In genomic region chr14:58084240-58084639, GRCm38 (mm10) we compare ENCODE assay signal across 23 mouse cellular contexts. TPM values are rescaled to one million over a fixed set of nuclear protein-coding genes. Genes with fewer than 3 reads are reported as not detected.
A peak's percentile ranks its signal among the peaks of the same experiment; 100 is the strongest.
DNase-seq lines count a peak whose midpoint lies in the region; ATAC-seq and TF ChIP-seq lines count a peak whose summit lies in the region.
"Had no signal": no experiment of that assay in that cellular context is flagged by ENCODE, and none has a peak within 500 bp of the region (broad histone marks: within the 10 kb centered on the region; RNA-seq: fewer than 3 reads in every experiment).

No protein-coding gene starts in this region.

- peak; percentile 36 for DNase-seq in cerebellum, adult 9-10 months
- no peak for DNase-seq in cerebellum, adult 11 months
- DNase-seq in kidney, postnatal 0 days (ENCODE audit: low spot score), result no peak
- no peak for DNase-seq in kidney, adult 18-20 months
- DNase-seq in ZHBTc4 (ENCODE audit: low read depth, low spot score), result peak; percentile 46
- no peak for DNase-seq in embryo, embryonic 10.5 days (ENCODE audit: low spot score)
- DNase-seq: adrenal gland, postnatal 14 days; cerebellum, postnatal 10 days; gastrocnemius, postnatal 14 days; heart, adult 18-20 months; heart, postnatal 14 days; kidney, adult 8-10 months; kidney, postnatal 14 days; lung, postnatal 10 days had no signal

- no peaks in the 10 kb centered on the region for H3K4me1 ChIP-seq in kidney, postnatal 0 days (replicated peaks; ENCODE audit: insufficient read depth, low read length)
- H3K4me1 ChIP-seq in E14TG2a.4 (replicated peaks; ENCODE audit: low read depth, low read length), result peaks cover 18% of the 10 kb centered on the region
- H3K4me1 ChIP-seq in forebrain, embryonic 16.5 days (replicated peaks; ENCODE audit: control insufficient read depth, insufficient read depth, low read length), result no peaks in the 10 kb centered on the region
- H3K4me1 ChIP-seq: forebrain, embryonic 15.5 days; limb, embryonic 13.5 days; liver, embryonic 15.5 days had no signal

- no peaks in the 10 kb centered on the region for H3K9me3 ChIP-seq in kidney, postnatal 0 days (replicated peaks; ENCODE audit: low read length)
- no peaks in the 10 kb centered on the region for H3K9me3 ChIP-seq in E14TG2a.4 (ENCODE audit: low read length)
- H3K9me3 ChIP-seq in forebrain, embryonic 16.5 days (ENCODE audit: control insufficient read depth, low read length), result no peaks in the 10 kb centered on the region
- H3K9me3 ChIP-seq: forebrain, embryonic 15.5 days; heart, embryonic 12.5 days; liver, embryonic 15.5 days had no signal

- TF ChIP-seq CTCF in kidney, postnatal 0 days (IDR thresholded peaks at IDR 0.05; ENCODE audit: low read depth), result peak; percentile 26; the same call in 1 of the 2 replicates
- TF ChIP-seq CTCF in E14TG2a.4 (conservative IDR thresholded peaks at IDR 0.05; ENCODE audit: low read length), result peak; percentile 62

- H3K9ac ChIP-seq in kidney, postnatal 0 days (ENCODE audit: low read depth, low read length), result no peak overlapping the region
- H3K9ac ChIP-seq in forebrain, embryonic 16.5 days (replicated peaks; ENCODE audit: low read depth, low read length), result no peak overlapping the region
- H3K9ac ChIP-seq: forebrain, embryonic 15.5 days; heart, embryonic 12.5 days; limb, embryonic 13.5 days; liver, embryonic 15.5 days had no signal

- no peak overlapping the region for H3K4me3 ChIP-seq in kidney, postnatal 0 days (replicated peaks; ENCODE audit: low read depth, low read length)
- H3K4me3 ChIP-seq in E14TG2a.4 (replicated peaks; ENCODE audit: low read length), result no peak overlapping the region
- no peak overlapping the region for H3K4me3 ChIP-seq in forebrain, embryonic 16.5 days (replicated peaks; ENCODE audit: low read length)
- H3K4me3 ChIP-seq: forebrain, embryonic 15.5 days; heart, embryonic 12.5 days; limb, embryonic 13.5 days; liver, embryonic 15.5 days had no signal

- H3K36me3 ChIP-seq in kidney, postnatal 0 days (ENCODE audit: insufficient read depth, low read length), result no peaks in the 10 kb centered on the region
- no peaks in the 10 kb centered on the region for H3K36me3 ChIP-seq in E14TG2a.4 (ENCODE audit: insufficient read depth, low read length)
- H3K36me3 ChIP-seq in forebrain, embryonic 16.5 days (ENCODE audit: control insufficient read depth, insufficient read depth), result no peaks in the 10 kb centered on the region
- H3K36me3 ChIP-seq: forebrain, embryonic 15.5 days; G1E; limb, embryonic 13.5 days; liver, embryonic 15.5 days had no signal

- whole genome bisulfite sequencing in kidney, postnatal 0 days, result 96% methylated on average over 3 of the region's 3 CpGs
- 96% methylated on average over 3 of the region's 3 CpGs for WGBS in forebrain, embryonic 16.5 days

- H3K27me3 ChIP-seq in kidney, postnatal 0 days (ENCODE audit: insufficient read depth, low read length), result no peaks in the 10 kb centered on the region
- H3K27me3 ChIP-seq in E14TG2a.4 (ENCODE audit: insufficient read depth, low read length), result peaks cover 30% of the 10 kb centered on the region
- H3K27me3 ChIP-seq in forebrain, embryonic 16.5 days (replicated peaks; ENCODE audit: control insufficient read depth, insufficient read depth, low read length), result 0 out of 2 replicates have a peak, but pooled peaks cover 4% of the 10 kb centered on the region
- H3K27me3 ChIP-seq: forebrain, embryonic 15.5 days; heart, embryonic 12.5 days had no signal

- no peak overlapping the region for H3K27ac ChIP-seq in kidney, postnatal 0 days
- no peak overlapping the region for H3K27ac ChIP-seq in forebrain, embryonic 16.5 days (ENCODE audit: low read length)
- H3K27ac ChIP-seq: forebrain, embryonic 15.5 days; hindbrain, postnatal 0 days; limb, embryonic 13.5 days; liver, embryonic 15.5 days had no signal

- H3K4me2 ChIP-seq in kidney, postnatal 0 days (ENCODE audit: low read length), result no peak overlapping the region
- H3K4me2 ChIP-seq in forebrain, embryonic 16.5 days (ENCODE audit: low read length), result no peak overlapping the region
- H3K4me2 ChIP-seq: forebrain, embryonic 15.5 days; heart, embryonic 12.5 days; limb, embryonic 13.5 days; liver, embryonic 15.5 days; midbrain, embryonic 11.5 days had no signal

- ATAC-seq in kidney, postnatal 0 days (replicated peaks; ENCODE audit: low FRiP score, low read depth), result no peak
- no peak for ATAC-seq in forebrain, embryonic 16.5 days
- ATAC-seq: forebrain, embryonic 15.5 days; hindbrain, postnatal 0 days had no signal

RNA-seq across cellular contexts. Expression of gene Fgf9, which starts 13.9 kb away (rescaled TPM):
- 15.3 and 16.3 TPM in 2 replicates for polyA plus RNA-seq in kidney, postnatal 0 days (2015; fragmentation: Nextera tagmentation; extraction: Ambion mirVana)
- 7.4 and 10.1 TPM in 2 replicates for polyA plus RNA-seq in forebrain, embryonic 16.5 days (2015; fragmentation: Nextera tagmentation; extraction: Ambion mirVana)
- polyA plus RNA-seq: G1E had no signal

Comparison
In these comparisons a context has a peak if more than half of its experiments do, and no peak if none do; other contexts are left out.
1. DNase-seq: peak in cerebellum, adult 9-10 months (single experiment) and ZHBTc4 (single experiment); none in cerebellum, adult 11 months (single experiment), kidney, postnatal 0 days (single experiment), kidney, adult 18-20 months (single experiment) and embryo, embryonic 10.5 days (single experiment).